Mouse (Mus musculus) ES-CJ7 (cell line): ENCODE data around the gene Kcnj1.

Experiments
- DNase-seq: peaks from one replicate; pipeline ENCODE4 v3.0.0; 2011; ENCODE audit warnings: low read depth, low spot score

The Kcnj1 gene

DNA sequence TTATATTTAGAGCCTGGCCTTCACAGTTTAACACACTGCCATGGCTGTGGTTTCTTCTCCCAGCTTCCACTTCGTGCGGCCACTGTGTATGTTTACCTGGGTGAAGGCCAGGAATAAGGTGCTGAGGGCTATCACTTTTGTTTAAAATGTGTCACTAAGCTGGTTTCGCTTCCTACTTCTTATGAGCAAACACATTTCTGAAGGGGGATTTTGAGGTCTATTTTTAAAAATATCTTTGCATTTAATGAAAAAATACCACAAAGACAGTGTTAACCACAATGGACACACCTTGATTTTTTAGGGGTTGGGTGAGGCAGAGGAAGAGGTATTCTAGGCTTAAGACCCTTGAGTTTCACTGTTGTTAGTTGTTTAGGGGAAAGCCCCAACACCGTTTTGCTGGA is 22.5 kb downstream of the Kcnj1 start:
- DNase-seq = no peak

DNA sequence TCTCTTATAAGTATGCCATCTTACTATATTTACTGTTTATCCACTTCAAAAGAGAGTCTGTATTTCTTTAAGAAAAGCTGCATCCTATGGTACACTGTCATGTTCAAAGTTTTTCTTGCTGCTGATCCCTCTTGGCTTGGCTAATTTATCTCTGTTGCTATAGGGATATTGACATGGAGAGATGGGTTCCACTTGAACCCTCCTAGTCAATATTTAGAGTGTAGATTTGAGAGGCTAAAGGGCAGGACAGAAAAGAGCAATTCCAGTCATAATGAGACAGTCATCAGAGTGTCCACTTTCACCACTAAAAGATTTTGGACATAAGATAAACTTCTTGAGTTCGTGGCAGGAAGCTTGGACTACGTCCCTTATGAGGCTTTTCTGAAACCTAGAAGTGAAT is 27.9 kb downstream of the Kcnj1 start:
- DNase-seq = no peak

DNA sequence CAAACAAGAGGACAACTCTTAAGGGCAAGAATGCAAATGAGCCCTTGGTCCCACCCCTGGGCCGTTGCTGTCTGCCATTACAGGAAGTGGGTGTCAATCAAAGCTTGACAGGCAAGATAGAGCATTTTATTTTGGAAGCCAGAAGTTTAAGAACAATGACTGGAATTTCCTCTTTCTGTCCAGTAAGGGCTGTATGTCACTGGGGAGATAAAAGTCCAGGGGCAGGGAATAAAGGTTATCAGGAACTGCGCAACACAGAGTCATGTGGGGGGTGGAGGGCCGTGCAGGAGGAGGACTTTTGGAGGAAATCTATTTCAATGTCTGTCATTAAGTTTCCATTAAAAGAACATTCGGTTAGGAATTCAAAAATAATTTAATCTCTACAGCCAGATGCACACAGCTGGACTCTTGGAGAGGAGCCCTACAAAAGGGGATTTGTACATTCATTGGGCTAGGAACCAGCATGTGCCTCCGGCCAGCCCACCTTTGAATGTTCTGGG is 28.4 kb downstream of the Kcnj1 start:
- no peak for DNase-seq

DNA sequence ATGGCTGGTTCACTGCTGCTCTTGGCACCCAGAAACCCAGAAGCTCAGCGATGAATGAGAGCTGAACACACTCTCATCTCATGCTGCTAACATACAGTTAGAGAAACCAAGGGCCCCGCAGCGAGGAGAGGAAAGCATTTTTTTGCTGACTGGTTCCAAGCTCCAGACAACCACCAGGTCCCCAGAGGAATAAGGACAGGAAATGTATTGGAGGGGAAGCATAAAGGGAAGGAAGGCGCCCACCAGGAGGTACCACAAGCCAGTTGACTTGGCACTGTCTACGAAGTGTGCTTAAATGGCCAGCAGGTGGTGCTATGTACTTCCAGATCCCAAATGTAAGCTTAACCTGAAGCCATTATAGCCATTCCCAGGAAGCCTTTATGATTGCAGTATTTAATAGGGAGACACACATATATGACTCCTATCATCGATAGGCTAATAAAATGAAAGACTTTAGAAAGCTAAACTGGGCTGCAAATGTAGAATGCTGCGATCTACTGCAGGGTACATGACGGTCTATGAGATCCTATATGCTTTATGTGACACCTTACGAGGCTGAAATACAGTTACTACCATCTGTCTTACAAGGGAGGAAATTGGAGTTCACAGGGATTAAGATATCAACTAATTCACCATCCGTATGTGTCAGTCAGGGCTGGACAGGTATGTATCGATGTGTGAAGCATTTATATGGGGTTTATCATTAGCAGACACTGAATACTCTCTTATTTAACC is 33.1 kb downstream of the Kcnj1 start:
- DNase-seq = peak; percentile 86

DNA sequence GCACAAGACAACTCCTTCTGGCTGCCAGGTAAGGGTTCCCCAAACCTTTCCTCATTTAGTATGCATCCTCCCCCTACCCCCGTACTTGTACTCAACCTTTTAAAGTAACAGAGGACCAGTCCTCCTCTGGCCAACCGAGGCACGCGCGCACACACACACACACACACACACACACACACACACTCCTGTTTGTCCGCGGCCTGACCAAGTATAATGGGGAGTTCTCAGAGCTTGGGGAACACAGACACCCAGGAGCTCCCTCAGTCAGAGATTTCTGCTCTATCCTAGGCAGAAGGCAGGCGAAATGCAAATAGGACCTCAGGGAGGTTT is 36.4 kb downstream of the Kcnj1 start:
- no peak for DNase-seq

DNA sequence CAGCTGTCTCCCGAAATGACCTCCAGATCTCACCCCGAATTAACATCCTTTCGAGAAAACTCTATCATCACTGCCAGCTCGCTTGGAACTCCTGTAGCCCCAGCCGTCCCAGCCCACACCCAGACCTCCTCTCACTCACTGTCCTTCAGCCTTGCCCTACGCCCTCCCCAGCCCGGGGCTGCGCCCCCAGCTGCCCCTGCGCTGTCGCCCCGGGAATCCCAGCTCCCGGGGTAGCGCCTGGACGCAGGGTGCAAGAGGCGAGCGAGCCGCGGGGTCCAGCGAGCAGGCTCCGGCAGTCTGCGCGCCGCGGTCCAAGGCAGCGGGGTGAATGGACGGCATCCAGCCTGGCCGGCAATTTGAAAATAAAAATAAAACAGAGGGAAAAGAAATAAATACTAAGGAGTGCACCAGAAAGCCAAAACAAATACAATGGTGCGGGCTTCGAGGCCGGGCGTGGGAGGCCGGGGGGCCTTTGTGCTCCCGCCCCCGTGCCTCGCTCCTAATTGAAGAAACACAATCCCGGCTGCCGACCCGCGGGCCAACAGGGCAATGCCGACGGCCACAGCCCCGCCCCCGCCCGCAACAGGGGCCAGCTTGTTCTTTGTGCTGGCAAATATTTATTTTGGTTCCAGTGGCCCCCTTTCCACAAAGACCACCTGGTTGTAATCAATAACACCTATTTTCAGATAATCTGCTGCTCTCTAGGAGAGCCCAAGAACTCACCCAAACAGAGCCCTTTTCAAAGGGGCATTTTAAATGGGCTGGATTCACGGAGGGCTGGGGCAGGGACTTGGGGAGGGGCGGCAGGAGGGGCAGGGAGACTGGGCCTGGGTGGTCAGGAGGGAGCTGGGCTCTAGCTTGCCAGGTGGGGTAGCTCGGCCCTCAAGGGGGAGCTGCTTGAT is 37.0 kb downstream of the Kcnj1 start:
- peak; percentile 17 for DNase-seq

DNA sequence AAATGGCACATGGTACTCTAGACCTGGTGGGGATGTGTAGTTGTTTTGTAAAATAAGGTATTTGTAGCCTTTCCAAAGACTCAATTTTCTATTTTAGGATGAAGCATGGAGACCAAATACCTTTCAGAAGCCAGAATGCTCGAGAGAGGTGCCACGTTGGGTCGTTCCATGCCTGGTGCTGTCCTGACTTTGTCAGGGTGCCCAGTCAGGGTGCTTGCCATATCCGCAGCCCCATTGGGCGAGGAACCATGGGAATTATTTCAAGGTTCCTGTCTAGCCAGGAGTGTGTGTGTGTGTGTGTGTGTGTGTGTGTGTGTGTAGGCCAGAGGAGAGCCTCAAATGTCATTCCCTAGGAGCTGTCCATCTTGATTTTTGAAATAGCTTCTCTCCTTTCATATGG is 38.4 kb downstream of the Kcnj1 start:
- no peak for DNase-seq

DNA sequence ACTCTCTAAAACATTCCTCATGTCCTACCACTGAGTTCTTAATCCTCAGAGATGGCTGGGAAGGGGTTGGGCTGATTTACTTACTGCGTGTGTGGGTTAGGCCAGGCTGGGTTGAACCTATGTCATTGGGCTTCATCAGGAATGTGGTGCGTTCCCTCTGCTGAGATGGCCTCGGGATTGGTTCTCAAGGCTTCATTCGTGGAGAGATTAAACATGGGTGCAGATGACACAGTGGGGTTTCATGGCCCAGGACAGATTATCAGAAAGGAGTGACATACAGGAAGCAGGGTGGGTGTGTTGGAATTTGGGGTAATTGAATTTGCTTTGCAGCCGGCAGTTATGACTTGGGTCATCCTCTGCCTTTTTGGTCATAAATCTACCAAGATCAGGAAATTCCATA is 39.2 kb downstream of the Kcnj1 start:
- no peak for DNase-seq

DNA sequence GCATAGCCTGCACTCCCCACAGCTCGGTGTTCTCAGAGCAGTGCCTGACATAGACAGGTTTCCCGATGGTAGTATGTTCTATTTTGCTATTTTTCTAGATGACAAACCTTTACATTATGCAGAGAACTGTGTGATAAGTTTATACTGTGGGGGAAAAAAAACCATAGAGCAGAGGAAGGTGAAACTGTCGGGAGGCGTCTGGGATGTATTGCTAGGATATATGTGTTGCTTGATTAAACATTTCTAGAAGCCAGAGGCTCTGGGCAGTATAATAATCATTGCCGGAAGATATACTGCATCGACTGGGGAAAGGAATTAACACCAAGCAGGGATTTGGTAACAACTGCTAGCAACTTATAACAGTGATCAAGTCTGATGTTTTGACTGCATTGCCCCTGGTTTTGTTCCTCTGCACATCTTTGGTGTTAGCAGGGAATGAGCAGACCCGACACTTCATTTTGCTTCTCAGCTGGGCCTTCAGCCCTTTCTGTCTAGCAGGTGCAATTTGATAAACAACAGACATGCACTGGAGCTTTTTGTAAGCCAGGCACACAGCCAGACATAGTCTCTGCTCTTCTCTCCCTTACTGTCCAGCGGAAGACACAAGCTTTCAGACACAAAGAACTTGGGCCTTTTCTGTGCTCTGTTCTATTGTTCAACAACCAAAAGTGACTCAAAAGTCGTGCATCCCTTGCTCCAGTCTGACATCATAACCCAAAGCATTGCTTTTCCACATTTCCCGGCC is 40.7 kb downstream of the Kcnj1 start:
- no peak for DNase-seq

DNA sequence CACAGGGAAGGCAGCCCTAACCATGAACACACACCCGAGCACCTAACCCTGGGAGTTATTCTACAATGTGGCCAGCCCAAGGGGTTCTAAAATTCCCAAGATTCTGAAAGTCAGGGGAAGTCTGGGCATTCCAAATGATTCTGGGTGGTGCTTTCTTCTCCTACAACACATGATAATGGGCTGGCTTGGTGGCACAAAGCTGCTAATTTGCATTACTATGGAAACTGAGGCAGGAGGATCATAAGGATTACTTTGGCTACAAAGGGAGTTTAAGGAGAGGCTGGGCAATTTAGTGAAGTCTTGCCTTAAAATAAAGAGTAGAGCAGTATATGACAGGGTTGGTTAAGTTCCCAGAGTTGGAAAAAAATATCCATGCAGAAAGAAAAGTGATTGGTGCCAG is 42.7 kb downstream of the Kcnj1 start:
- peak; percentile 85 for DNase-seq

DNA sequence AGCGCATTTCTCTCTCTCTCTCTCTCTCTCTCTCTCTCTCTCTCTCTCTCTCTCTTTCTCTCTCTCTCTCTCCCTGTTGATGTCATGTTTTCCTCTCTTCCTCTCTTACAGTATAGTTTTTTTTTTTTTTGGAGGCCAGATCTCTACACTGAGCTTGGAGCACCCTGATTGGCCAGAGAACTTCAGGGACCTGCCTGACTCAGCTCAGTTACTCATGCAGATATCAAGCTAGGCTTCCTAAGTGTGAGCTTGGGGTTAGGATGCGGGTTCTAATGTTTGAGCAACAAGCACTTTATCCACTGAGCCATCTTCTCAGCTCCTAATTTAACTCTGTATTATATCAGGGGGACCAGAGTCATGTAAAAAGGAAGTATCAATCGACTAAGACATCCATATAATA is 43.7 kb downstream of the Kcnj1 start:
- no peak for DNase-seq

DNA sequence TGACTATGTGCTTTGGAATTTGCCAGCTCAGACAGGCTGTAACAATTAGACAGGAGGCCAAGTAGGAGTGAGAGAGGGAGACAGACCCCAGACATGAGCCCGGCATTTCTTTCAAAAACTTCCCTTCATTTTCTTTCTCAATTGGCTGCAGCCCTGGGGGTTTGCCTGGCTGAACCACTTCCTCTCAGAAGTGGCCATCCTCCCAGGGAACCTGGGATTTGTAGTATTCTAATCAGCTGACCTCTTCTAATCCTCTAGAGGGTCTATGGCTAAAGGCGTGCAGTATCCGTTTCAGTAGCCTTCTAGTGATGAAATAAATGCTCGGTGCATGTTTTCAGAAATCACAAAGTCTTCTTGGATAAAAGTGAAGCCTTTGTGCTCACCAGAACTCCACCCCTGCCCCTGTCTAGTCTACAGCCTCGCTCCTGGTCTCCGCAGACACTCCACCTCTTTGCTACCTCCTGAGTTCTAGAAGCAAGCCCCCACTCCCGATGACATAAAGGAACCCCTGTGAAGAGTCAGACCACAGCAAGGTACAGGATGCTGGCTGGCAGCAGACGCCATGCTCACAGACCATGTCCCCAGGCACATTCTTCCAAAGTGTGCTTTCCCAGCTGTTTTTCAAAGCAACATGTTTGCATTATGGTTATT is 45.3 kb downstream of the Kcnj1 start:
- no peak for DNase-seq

DNA sequence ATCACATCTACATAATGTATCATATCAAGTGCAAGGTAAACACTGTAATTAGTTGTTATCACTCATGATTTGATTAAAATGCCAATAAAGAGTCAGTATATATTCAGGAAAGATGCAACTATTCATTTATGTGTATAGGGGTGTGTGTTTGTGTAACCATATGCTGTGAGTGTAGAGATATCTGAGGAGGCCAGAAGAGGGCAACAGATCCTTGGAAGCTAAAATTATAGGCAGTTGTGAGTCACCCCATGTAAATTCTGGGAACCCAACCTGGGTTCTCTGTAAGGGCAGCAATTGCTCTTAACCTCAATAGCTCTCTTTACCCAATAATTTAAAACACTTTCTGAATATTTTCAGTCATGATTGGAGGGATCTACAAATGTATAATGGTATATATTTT is 48.4 kb downstream of the Kcnj1 start:
- DNase-seq = no peak

DNA sequence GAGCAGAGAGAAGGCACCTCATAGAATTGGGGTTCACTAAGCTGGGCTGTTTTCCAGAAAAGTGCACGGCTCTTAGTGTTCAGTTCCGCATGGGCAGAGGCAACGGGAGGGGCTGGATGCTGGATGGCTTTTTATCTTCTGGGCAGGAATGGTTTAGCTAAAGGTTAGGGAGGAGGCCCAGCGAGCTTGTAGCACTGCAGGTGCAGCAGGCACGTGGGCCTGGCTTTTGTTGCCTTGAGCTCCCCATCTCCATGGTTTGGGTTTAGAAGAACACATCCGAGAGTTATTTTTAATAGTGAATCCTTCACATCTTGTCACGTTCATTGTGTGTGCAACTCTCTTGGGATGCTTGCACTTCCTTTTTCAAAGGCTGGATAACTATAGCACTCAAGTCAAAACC is 53.0 kb downstream of the Kcnj1 start:
- no peak for DNase-seq

DNA sequence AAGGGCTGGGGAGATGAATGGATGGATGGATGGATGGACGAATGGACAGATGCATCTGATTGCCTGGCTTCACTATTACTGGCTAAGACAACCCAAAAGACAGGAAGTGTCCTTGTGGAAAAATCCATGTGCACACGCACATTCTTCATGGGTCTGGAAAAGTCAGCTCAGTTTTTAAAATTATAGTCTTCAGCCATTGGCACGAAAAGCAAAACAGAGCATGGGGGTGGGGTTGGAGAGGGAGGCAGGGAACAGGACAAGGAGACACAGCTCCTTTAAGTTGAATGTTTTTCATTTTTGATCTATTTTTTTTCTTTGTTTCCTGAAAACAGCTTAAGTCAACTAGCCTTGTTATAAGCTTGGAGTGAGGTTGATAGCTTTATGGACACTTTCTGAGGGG is 58.8 kb downstream of the Kcnj1 start:
- no peak for DNase-seq

DNA sequence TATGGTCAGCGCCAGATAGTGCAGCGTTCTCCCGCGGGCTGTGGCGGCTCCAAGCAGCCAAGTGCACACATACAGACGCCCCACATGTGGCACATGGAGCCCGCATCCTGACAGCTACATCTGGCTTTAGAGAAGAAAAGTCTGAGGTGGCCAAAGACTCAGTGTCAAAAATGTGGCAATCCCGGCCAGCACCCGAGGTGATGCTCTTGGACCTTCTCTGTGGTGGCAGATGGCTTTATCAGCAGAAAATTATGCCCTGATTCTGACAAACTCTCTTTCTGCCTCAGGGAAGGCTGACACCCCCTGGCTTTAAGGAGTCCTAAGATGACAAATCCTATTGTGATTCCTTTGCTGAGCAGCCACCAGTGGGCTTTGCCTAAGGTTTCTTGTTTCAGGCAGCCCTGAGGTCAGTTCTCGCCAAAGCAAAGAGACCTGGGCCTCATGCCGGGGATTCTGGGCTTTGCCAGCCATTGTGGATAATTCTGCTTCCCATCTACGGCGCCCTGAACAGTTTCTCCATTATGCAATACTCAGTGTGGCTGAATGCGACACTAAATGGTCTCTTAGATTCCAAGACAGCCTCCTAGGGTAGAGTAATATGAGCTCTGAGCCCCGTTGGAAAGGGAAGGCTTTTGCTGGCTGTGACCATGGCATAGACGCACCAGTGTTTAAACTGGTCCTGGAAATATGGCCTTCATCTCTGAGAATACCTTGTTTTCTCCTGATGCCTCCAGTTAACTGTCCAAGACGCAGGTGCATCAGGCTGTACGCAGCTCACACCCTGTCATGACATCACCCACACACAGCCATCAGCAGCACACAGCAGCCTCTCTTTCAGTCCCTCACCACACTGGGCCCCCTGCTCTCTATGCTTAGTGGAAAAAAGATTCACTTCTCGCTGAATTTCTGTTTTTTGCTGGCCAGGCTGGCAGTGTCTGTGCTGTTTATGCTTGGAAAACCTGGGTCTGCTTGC is 62.2 kb downstream of the Kcnj1 start:
- DNase-seq = no peak

DNA sequence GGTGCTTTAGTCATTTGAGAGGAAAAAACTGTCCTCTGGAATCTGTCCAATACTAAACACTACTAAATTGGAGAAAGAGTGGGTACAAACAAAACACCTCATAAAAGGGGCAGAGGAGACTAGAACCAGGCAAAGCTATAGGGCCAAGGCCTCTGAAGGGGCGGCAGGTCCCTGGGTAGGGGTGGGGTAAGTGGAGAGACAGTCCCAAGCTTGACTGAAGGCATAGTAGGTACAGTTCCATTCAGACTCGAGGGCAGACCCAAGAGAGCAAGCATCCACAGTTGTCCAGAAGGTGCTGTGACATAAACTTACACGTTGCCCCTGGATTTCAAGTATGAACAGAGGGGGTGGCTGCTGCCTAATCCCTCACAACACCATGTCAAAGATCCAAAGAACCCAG is 70.8 kb downstream of the Kcnj1 start:
- DNase-seq = no peak

DNA sequence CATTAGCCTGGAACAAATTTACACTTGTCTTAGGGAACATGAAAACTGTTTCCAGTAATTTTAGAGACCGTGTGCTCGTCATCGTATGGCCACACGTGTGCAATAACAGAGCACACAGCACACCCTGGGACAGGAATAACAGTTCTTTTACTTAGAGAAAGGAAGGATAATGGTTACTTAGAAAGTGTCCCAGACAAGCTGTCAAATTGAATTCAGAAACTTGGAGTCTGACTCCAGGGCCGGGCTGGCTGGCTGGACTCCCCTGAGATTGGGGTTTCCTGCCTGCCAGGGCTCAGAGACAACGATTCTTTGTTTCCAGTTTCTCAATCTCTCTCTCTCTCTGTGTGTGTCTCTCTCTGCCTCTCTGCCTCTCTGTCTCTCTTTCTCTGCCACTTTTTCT is 71.5 kb downstream of the Kcnj1 start:
- DNase-seq = no peak

DNA sequence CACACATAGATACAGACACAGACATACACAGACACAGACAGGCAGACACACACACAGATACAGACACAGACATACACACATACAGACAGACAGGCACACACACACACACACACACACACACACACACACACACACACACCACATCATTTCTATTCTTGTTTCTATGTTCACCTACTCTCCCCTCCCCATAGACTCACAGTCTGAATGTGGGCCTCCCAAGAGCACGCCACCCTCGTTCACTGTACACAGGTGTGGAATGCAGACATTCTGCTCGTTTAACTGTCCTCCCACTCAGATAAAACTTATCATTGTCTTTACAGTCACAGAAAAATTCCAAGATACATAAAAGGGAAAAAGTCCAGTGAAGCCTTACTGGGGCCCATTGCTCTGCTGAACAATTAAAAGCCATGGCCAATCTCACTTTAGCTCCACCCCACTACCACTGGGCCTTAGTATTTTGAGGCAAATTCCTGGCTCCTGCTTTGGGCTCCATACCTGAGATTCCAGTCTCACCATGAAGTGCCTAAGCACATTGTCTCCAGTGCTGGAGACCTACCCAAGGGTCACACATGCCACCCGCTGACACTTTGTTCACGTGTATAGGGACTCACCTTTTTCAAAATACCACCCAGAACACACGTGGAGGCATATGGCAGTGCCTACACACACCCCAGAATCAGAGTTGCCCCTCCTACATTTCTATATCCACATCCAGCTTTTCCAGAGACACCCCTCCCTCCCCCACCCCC is 72.3 kb downstream of the Kcnj1 start:
- peak; percentile 5 for DNase-seq

DNA sequence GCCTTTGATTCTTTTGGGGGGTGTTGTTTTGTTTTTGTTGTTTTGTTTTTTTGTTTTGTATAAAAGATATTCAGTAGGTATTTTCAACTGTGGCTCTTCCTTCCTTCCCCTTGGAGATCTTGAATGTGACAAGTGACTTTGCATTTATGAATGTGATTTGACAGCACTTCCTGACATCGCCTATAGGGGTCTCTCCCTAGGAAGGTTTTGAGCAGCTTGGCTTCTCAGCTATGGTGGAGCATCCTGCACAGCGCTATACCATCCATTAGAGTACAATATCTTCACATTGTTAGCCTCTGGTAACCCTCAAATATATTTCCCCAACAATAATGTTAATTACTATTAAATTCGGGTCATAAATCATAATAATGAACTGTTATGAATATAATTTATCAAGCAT is 73.5 kb downstream of the Kcnj1 start:
- peak; percentile 69 for DNase-seq
